Mouse (Mus musculus): ENCODE measurements at regions not wholly inside any gene's neighbourhood (a gene's known extent, or its start where the extent isn't known, plus 50 kb on each side); places are given as distances from the start of the nearest gene placed in this dataset.

DNA sequence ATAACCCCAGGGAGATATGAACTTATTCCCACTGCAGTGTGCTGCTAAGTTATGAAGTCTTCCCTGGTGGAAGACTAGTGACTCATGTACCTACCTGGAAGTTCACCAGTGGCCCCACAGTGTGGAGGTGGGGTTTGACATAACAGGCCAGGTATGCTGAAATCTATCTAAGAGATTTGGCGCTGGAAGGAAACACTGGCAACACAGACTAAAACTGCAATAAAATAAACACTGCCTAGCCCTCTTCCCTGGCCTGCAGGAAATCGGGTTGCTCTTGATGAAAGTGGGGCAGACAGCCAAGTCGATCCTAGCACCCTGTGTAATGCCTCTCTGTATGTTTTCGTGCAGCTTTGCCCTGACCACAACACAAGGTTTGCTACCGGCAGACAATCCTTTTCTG is 177.2 kb upstream of the Rgma start:
- TF ChIP-seq CTCF (IDR thresholded peaks at IDR 0.05) (no peak), EP300 (IDR thresholded peaks at IDR 0.05) (no peak)
